17 mouse cellular contexts compared by ENCODE assay signal in genomic region chr8:127324836-127325570, GRCm38 (mm10).
DNase-seq lines count a peak whose midpoint lies in the region; ATAC-seq lines count a peak whose summit lies in the region.
"Had no signal": no experiment of that assay in that cellular context is flagged by ENCODE, and none has a peak within 500 bp of the region (broad histone marks: within the 10 kb centered on the region; RNA-seq: fewer than 3 reads in every experiment).

No protein-coding gene starts in this region.

- peaks cover 10% of the 10 kb centered on the region; the same call in 1 of the 2 replicates for H3K4me1 ChIP-seq in embryonic facial prominence, embryonic 14.5 days (ENCODE audit: control insufficient read depth, insufficient read depth, low read length)

- peaks cover 8% of the 10 kb centered on the region for H3K36me3 ChIP-seq in embryonic facial prominence, embryonic 14.5 days (ENCODE audit: control insufficient read depth, insufficient read depth, low read length)
- H3K36me3 ChIP-seq: hindbrain, embryonic 15.5 days; neural tube, embryonic 13.5 days had no signal

- no peaks in the 10 kb centered on the region for H3K27me3 ChIP-seq in embryonic facial prominence, embryonic 14.5 days (replicated peaks; ENCODE audit: control insufficient read depth, insufficient read depth, low read length)
- H3K27me3 ChIP-seq: CH12.LX; hindbrain, embryonic 15.5 days; neural tube, embryonic 13.5 days had no signal

- DNase-seq in kidney, postnatal 14 days: peak; percentile 29
- DNase-seq in kidney, postnatal 4 days: no peak
- peak; percentile 4 for DNase-seq in thymus, postnatal 14 days
- no peak for DNase-seq in thymus, postnatal 4 days
- no peak for DNase-seq in embryonic facial prominence, embryonic 14.5 days (ENCODE audit: low spot score)
- DNase-seq in Muller cell, postnatal 12 days (ENCODE audit: inconsistent ontology term): no peak
- DNase-seq in adrenal gland, postnatal 36 days: no peak
- DNase-seq: cerebellum, adult 11-12 months; gastrocnemius, postnatal 25 days; heart, postnatal 14 days; kidney, adult 9 months; liver, postnatal 0 days; right cerebral cortex, postnatal 4 days had no signal

- 0 out of 2 replicates have a peak overlapping the region, but pooled peaks have one; percentile 28 for H3K27ac ChIP-seq in embryonic facial prominence, embryonic 14.5 days (replicated peaks; ENCODE audit: low read depth, low read length)
- H3K27ac ChIP-seq: heart, embryonic 10.5 days; hindbrain, embryonic 15.5 days; neural tube, embryonic 13.5 days had no signal

- no peak overlapping the region for H3K4me3 ChIP-seq in embryonic facial prominence, embryonic 14.5 days (ENCODE audit: low read depth, low read length)
- H3K4me3 ChIP-seq: heart, embryonic 10.5 days; hindbrain, embryonic 15.5 days; neural tube, embryonic 13.5 days had no signal

- ATAC-seq in embryonic facial prominence, embryonic 14.5 days (ENCODE audit: low read depth): no peak
- ATAC-seq: liver, postnatal 0 days had no signal

- no peak overlapping the region for H3K4me2 ChIP-seq in embryonic facial prominence, embryonic 14.5 days (ENCODE audit: low read depth, low read length)
- H3K4me2 ChIP-seq: hindbrain, embryonic 15.5 days; neural tube, embryonic 13.5 days had no signal

- 51% methylated on average over 3 of the region's 3 CpGs for WGBS in embryonic facial prominence, embryonic 14.5 days

- no peak overlapping the region for H3K9ac ChIP-seq in embryonic facial prominence, embryonic 14.5 days (ENCODE audit: low read depth, low read length)
- H3K9ac ChIP-seq: hindbrain, embryonic 15.5 days; liver, postnatal 0 days; neural tube, embryonic 13.5 days had no signal

- H3K9me3 ChIP-seq in embryonic facial prominence, embryonic 14.5 days (ENCODE audit: control insufficient read depth, low read length): no peaks in the 10 kb centered on the region
- H3K9me3 ChIP-seq: heart, embryonic 10.5 days; hindbrain, embryonic 15.5 days; neural tube, embryonic 13.5 days had no signal

Comparison
In these comparisons a context has a peak if more than half of its experiments do, and no peak if none do; other contexts are left out.
1. DNase-seq: peak in kidney, postnatal 14 days (single experiment) and thymus, postnatal 14 days (single experiment); none in kidney, postnatal 4 days (0 of 2), thymus, postnatal 4 days (single experiment), embryonic facial prominence, embryonic 14.5 days (single experiment), Muller cell, postnatal 12 days (single experiment) and adrenal gland, postnatal 36 days (0 of 2).